Mouse (Mus musculus) cerebellum, postnatal 36 days (tissue): Measurements from ENCODE around the gene Egf.

Experiments used
- DNase-seq, 2 experiments: peaks; one replicate each; pipeline ENCODE4 v3.0.0; 2021 to 2022; ENCODE audit warnings: mixed read lengths in 2 of 2

Gene Egf

DNA sequence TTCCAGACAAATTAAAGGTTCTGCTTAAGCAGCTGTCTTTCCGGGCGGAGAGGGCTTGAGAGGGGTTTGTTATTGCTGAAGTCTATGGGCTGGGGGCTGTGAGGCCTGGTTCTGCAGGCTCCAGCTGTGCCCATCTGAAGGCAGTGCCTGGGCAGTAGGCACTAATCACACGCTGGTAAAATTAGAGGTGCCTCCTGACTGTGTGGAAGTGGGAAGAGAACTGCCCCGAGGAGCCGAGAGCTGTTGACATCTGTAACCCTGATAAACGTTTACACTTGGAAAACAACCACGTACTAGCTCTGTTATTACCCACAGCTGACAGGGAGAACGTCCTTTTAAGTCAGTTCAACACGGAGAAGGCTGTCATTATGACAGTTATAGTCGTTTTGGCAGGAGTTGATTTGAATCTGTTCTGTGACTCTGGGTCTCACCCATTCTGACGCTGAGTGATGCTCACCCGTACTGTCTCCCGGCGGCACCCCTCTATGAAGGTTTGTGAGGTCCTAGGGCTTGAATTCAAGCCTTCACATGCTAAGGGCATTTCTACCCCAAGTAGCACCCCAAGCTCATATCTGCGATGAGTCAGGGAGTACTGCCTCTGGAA lies 40.5 kb downstream of the Egf start:
- DNase-seq = no peak

DNA sequence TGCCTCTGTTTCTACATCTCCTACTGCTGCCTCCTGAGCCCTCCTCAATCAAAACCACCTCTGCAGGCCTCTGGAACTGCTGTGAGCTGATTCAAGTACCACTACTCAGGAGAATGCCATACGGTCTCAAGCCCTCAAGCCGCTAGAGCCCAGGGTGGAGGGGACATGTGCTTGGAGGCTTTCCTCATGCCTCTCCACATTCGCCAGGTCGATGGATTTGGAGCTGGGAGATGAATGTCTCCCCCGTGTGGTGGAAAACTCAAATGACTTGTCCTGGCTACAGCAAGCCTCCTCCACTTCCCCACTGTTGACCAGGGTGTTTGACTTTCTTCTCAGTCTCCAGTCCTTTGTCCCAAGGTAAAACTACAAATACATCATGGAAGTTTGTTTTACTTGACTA lies 47.0 kb downstream of the Egf start:
- peak in 1 of 2 experiments; percentile 18 for DNase-seq

DNA sequence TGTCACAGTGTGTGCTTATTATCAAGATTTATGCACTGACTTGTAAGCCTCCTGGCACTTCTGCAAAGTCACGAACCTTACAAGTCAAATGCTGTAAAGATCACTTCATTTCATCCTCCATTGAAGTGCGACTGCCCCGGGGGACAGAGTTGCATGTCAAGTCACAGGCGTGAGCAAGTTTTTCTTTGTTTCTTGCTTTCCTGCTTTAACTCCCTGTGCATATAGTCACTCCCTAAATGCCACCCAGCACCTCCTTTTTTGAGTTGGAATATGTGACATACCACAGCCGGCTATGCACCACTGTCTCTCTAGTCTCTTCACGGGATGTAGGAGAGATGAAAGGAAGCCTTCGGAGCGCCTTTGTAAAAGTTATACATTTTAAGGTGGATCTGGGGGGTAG lies 56.2 kb downstream of the Egf start:
- no peak for DNase-seq

DNA sequence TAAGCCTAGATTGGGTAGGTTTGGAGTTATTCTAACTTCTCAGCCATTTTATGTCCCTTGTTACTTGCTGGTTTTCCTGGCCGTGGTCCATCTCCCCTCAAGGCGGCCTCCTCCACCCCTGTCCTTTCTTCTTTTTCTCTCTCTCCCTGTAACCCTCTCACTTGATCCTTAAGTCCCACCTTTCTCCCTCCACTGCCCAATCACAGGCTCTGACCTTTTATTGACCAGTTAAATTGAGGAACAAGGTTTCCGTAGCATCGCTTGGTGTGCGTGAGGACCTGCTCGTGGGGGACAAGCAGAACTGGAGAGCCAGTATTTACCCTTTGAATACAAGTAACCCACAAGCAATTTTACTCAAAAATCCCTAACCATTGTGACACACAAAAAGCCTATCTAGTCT lies 56.8 kb downstream of the Egf start:
- DNase-seq = no peak

DNA sequence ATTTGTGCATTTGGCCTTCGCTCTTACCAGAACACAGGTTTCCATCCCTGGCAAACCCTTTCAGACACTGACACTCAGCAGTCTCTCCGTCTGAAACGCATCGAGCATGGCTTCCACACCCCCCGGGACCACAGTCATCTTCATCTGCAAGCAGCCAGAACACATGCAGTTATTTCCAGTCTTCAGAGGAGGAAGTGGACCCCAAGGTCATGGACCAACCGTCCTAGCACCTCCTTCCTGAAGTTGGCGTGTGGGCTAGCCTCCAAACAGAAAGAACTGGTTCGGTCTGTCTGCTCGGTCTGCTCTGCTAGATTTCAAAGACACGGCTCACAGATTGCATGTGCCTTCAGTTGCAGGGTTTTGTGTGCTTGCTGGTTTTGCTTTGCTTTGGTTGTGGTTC lies 57.4 kb downstream of the Egf start:
- no peak for DNase-seq

DNA sequence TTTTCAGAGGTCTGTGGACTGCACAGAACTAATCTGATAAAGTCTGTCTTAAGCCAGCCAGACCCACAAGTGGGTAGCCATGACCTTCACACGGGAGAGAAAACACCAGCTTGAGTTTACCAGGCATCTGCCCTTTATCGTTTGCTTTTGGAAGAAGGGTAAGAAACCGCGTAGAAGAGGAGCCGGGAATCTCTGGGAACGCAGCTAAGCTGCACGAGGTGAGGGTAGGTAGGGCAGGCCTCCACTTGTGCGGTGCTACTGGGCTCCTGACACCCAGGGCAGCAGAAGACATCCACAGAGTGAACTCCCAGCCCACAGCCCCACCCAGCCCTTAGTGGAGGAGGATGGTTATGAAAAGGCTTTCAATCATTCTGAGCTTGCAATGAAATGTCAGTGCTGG lies 59.2 kb downstream of the Egf start:
- no peak for DNase-seq

DNA sequence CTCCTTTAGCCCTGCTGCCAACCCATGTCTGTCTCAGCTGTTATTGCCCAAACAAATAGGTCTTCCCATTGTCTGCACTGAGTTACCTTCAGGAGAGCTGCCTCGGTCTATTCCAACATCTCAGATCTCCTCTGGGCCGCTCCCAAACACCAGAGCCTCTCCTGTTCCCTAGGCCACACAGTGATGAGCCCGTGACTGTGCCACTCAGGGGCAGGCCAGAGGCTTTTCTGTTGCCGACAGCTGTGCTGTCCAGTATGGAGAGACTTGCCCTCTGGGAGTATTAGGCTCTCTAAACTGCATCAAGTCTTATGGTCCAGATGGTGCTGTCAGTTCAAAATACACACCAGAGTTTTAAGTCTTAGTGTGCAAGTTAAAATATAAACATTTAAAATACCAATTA lies 61.5 kb downstream of the Egf start:
- DNase-seq = no peak

DNA sequence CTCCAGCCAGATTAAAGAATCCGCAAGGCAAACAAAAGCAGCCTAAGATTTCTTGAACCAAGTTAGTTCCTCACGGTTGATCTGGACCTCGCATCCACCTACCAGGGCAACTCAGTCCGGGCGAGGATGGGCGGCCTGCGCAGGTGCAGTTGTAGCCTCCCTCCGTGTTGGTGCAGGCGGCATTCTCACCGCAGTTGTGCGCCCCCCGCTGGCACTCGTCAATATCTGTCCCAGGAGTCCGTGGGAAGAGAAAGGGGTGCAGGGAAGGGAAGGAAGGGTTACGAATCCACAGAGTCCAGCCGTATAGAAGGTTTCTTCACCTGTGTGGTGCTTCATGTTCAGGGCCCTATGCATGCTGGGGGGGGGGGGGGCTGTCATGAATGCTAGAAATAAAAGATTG lies 62.3 kb downstream of the Egf start:
- no peak for DNase-seq

DNA sequence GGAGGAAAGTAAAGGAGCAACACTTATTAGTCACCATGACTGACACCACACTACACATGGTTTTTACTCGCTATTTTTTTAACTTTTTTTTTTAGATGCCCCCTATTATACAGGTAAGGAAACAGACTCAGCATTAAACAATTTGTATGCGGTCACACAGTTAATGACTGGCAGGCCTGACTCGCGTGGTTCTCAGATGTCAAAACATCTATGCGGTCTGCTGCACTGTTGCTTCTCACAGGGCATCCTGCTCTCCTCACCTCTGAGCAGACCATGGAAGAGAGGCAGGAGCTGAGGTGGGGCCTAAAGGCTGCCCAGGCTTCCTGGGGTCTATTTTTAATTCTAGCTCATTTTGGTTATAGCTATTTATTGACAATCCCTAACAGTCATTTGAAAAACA lies 67.7 kb downstream of the Egf start:
- no peak for DNase-seq

DNA sequence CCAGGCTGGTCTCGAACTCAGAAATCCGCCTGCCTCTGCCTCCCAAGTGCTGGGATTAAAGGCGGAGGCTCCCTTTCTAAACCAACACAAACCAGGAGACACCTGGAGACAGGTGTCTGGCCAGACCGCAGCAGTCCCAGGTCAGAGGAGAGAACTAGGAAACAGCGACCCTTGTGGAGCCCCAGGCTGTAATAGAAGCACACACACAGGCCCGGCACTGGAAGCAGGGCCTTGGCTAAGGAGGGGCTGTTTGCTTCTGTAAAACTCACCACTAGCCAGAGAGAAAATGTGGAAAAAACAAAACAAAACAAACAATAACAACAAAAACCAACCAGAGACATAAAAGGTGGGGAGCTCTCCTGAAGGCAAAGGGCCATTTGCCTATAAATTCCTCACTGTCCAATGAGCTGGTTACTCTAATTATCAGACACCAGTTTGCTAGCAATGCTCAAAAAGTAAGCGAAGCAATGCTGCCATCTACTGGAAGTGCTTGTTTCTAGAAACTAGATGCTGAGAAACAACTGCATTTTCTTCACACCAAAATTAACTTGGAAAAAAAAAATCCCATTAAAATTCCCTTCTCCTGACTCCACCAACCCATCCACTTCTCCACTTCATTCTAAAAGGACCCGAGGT lies 68.3 kb downstream of the Egf start:
- peak; percentile 38 to 69 for DNase-seq

DNA sequence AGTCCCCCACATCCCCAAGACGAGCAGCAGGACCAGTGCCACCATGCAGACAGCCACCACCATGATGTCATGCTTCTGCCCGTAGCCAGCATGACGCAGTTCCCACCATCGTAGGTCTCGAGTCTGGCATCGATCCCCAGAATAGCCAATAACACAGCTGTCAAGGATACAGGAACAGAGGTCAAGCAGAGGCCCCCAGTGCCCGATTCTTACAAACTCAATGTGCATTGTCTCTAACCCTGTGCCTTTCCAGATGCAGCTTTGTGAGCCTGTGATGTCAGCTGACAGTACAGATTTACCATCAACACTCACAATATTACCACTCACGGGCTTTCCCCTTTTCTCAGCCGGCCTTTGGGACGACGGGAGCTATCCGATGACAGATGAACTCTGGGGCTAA lies 68.9 kb downstream of the Egf start:
- DNase-seq = no peak

DNA sequence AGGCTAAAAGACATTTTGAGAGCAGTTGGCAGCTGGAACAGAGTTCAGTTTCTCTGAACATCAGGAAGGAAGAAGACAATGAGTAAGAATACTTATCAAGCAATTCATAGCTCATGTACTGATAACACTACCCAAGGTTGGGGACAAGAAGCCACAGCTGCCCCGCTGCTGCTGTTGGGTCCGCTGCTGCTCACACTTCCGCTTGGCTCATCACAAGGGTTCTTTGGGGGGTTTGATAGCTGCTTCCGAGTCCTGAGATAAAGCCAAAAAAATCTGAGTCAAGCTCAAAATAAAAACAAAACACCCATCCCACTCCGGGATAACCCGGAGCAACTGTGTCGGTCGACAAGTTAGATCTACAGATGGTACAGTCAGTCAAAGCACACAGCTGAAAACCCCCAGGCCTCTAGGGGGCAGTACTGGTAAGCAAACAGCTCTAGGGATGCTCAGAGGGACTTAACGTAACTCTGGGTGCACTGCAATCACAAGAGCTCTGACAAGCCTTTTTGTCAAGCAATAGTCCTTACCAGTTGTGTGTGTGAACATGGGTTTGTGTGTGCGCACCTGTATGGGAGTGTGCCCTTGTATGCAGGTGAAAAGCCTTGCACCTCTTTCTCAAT lies 71.9 kb downstream of the Egf start:
- no peak for DNase-seq

DNA sequence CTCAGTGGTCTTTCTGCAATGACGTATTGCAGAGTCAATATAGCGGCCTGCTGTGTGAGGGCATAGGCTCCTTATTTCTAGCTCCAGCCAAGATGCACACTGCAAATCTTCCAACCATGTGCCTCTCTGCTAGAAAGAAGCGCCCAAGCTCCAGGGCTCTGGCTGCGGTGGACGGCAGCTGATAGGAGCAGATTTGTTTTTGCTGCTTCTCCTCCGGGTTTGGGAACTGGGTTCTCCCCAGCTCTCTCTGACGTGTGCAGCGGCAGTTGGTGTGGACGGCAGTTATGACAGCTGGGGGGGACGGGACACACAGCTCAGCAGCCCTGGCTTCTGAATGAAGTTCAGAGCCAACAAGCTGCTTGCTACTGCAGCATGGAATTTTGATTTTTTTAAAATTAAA lies 72.7 kb downstream of the Egf start:
- no peak for DNase-seq

DNA sequence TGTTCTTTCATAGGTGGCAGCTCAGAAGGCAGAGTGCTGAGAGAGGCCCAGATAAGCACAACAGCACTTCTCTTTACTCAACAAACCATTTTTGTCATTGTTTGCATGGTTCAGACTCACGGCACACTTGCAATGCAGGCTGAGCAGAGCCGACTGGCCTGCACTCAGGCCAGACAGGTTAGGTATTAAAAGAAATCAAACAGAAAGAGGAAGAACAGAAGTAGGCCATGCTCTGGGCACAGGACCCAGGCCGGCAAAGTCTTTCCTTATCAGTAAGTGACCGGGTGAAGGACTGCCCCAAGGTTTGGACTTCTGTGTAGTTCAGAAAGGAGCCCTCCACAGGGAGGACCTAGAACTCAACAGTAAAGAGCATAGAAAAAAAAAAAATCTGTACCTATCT lies 73.3 kb downstream of the Egf start:
- no peak for DNase-seq

DNA sequence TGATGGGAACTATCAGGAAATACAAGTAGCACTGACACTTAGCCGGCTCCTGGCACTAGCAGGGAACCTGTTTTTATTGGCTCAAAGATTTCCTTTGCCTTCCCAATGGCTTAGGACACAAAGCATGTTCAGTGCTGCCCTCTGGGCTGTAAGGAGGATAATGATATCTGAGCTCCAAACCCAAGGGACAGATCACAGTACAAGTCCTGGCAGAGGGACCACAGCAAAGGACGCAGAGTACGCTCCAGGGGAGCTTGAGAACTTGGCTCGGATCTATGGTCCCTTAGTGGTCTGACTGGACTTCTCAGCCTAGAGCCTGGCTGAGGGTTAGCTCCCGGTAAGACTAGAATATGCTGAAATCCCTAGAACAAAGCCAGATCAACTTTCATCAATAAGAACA lies 74.9 kb downstream of the Egf start:
- no peak for DNase-seq

DNA sequence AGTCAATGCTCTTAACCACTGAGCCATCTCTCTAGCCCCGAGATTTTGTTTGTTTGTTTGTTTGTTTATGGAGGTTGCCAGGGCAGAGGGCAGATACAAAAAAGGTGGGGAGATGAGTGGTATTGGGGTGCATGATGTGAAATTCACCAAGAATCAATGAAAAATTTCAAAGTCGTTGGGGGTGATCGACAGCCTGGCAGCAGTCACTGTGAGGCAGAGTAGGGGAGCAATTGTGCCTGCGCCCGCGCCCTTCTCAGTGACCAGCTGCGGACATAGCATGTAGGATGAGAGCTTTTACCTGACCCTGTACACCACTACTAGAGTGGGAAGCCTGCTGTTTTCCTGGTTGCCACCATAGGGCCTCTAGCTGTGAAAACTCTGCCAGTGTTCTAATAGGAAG lies 79.2 kb downstream of the Egf start:
- no peak for DNase-seq

DNA sequence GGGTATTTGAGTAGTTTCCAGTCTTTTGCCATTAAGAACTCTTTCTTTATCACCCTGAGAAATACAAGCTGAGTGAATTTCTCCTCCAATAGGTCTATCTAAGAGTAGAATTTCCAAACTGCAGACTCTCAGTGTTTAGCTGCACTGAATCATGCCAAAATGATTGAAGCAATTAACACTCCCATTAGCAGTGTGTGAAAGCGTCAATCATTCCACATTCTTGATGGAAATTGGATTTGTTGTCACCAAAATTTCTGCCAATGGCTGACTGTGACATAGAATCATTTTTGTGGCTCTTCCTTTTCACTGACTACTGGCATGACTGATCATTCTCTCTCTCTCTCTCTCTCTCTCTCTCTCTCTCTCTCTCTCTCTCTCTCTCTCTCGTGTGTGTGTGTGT lies 91.2 kb downstream of the Egf start:
- no peak for DNase-seq

DNA sequence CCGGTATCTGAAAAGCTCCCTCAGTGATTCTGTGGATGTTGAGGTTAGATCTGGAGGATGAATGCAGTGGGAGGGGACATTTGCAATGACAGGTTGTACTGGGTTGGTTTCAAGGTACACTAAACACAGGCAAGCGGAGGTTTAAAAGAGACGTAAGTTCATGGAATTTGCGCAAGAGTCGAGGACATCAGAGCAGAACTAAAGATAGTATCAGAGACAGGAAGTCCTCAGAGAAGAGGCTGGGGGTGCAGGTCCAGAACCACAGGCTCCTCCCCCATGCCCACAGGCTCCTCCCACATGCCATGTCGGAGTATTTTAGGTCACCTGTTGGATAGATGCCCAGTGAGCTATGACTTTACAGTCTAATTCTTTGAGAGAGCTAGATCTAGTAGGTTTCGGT lies 96.3 kb downstream of the Egf start:
- no peak for DNase-seq

DNA sequence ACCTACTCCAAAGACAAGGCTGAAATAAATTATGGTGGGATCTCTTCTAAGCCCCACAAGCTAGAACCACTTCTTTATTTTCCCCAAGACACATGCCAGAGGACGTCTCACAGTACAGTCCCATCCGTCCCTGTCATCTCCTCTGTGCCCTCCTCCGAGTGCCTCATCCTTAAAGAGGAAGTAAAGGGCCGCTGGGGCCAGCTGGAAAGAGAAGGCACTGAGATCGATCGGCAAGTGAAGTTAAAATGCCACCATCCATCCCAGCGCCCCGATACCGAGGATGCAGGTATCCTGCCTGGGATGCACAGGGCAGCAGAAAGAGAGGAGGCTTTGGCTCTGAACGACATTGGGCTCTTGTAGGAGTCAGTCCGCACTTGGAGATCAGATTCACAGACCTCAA lies 97.3 kb downstream of the Egf start:
- DNase-seq = no peak

DNA sequence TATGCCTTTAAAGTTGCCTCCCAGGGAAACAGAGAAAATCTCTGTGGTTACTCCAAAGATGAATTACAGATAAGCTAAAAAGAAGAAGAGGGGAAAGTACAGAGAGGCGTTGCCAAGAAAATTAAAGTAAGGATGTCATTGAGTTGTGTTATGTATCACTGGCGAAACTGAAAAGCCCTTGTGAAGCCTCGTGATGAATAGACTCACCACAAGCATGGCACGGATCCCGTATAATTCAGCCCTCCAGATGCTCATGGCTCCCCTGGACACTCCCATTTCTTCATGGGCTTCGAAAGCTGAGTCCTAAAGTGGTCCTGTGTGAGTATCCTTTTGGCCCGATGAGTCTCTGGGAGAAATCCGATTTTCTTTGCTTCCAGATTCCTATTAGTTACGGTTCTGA lies 97.9 kb downstream of the Egf start:
- no peak for DNase-seq

DNA sequence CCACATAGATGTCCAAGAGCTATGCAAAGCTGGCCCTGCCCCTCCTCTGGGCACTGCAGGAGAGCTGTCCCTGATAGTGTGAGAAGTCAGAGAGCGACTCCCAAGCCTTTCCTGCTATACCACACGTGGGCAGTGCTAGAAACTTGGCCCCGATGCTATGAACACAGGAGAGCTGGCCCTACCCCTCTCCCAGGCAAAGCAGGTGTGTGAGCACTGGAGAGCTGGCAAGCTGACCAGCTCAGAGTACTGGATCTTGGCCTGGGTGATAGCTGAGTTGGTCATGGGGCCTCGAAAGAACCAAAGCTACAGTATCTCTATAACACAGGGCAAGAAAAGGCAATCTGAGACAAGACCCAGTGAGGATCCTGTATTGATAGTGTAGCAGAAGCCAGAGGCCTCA lies 98.6 kb downstream of the Egf start:
- DNase-seq = peak in 1 of 2 experiments; percentile 21

DNA sequence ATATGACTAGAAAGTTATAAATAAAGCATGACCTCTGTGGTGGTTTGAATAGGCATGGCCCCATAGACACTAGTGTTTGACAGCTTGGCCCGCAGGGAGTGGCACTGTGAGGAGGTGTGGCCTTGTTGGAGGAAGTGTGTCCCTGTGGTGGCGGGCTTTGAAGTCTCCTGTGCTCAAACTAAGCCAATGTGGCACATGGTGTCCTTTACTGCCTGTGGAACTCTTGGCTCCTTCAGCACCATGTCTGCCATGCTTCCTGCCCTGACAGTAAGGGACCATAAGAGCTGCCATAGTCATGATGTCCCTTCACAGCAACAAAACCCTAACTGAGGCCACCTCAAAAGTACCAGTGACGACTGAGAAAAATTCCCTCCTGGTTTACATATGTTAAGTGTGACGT lies 102.6 kb downstream of the Egf start:
- DNase-seq = no peak

DNA sequence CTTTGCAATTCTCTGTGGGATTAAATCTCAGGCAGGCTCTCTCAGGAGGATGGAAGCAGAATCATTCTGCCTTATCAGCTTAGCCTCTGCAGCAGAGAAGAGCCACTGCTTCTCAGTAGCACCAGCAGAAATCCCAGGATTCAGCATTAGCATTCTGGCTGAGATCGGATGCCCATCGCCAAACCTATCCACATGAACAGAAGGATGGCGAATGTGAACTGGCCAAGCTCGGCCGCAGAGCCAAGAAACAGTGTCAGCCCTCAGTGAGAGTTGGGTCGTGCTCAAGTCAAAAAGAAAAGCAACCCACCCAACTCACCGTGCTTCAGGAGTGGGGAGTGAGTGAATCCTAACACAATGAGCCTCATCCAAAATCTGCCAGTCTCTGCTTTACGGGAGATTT lies 103.4 kb downstream of the Egf start:
- peak; percentile 20 to 35 for DNase-seq

DNA sequence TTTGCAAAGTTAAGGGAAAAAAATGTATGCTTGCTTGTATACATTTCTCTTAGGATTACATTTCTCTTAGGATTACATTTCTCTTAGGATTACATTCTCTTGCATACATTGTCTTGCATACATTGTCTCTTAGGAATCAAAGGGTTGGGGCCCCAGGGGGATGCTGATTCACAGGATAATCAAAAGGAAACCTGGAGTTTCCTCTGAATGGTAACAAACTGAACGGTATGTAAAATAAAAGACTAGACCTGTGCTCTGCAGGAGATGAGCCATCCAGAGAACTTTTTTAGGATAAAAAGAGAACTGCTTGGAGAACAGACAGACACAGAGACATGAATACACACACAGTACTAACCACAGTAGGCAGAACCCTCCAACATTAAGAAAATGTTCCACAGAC lies 104.2 kb downstream of the Egf start:
- no peak for DNase-seq

DNA sequence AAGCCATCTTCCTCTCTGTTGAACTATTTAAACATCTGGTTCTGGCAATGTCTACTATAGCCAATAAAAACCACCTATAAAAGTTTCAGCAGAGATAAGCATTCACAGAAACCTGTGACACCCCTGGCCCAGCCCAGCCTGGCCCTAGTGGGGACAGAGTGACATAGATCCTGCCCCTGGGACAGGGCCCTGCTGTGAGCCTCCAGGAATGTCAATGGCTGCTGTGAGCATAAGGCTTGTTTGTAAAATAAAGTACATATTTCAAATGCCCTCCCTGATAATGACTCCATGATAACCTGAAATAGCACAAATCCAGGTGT lies 104.9 kb downstream of the Egf start:
- no peak for DNase-seq
